ENCODE assay signal across 7 mouse cellular contexts in the genomic region with DNA sequence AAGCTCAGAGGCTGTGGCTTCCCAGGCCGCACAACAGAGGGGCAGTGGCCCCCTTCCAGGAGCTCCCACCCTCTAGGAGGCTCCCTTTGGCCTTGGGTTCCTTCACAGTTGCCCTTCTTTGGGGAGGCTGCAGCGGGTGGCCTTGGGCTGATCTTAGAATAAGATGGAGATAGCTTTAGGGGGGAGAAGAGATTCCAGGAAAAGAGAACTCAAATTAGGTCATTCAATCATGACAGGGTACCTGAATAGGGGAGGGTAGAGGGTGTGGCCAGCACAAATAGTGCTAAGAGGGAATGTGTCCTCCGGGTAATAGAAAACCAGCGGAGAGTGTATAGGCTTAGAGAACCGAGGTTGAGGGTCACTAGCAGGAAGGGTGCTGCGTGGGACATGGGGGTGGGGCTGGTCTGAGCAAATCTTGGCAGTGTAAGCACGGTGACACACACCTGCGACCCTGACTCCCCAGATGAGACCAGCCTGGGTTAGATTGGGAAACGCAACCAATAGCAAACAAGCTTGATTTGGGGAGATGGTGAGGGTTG. TPM values are rescaled to one million over a fixed set of nuclear protein-coding genes. Genes with fewer than 3 reads are reported as not detected.
DNase-seq lines count a peak whose midpoint lies in the region; ATAC-seq and TF ChIP-seq lines count a peak whose summit lies in the region.

No protein-coding gene starts in this region.

- TF ChIP-seq POLR2A in lung, adult 2 months (IDR thresholded peaks at IDR 0.05; ENCODE audit: borderline replicate concordance, extremely low read depth, low read depth, low read length), result no peak
- TF ChIP-seq POLR2A in embryonic fibroblast, embryonic 13.5 days (IDR thresholded peaks at IDR 0.05; ENCODE audit: low read depth, low read length), result no peak

- peak overlapping the region; percentile 96 for H3K27ac ChIP-seq in lung, embryonic 15.5 days
- no peak overlapping the region for H3K27ac ChIP-seq in embryonic fibroblast, embryonic 13.5 days (ENCODE audit: insufficient read depth, low read length)
- H3K27ac ChIP-seq in intestine, postnatal 0 days (ENCODE audit: low read depth, low read length), result no peak overlapping the region
- H3K27ac ChIP-seq in neural tube, embryonic 12.5 days, result 0 out of 2 replicates have a peak overlapping the region, but pooled peaks have one; percentile 8

- no peak for DNase-seq in lung, adult 2 months
- DNase-seq in left cerebral cortex, adult 11 months (ENCODE audit: low spot score), result no peak
- no peak for DNase-seq in thymus, postnatal 14 days

- peaks cover 84% of the 10 kb centered on the region for H3K4me1 ChIP-seq in lung, embryonic 15.5 days
- H3K4me1 ChIP-seq in lung, adult 2 months (ENCODE audit: control insufficient read depth, insufficient read depth, low read length), result 0 out of 2 replicates have a peak, but pooled peaks cover 5% of the 10 kb centered on the region
- peaks cover 3% of the 10 kb centered on the region; the same call in 1 of the 2 replicates for H3K4me1 ChIP-seq in embryonic fibroblast, embryonic 13.5 days (ENCODE audit: control insufficient read depth, insufficient read depth, low read length)
- peaks cover 9% of the 10 kb centered on the region for H3K4me1 ChIP-seq in intestine, postnatal 0 days (replicated peaks; ENCODE audit: control insufficient read depth, insufficient read depth, low read length)
- peaks cover 61% of the 10 kb centered on the region for H3K4me1 ChIP-seq in neural tube, embryonic 12.5 days

- H3K4me2 ChIP-seq in lung, embryonic 15.5 days, result peak overlapping the region; percentile 92
- H3K4me2 ChIP-seq in intestine, postnatal 0 days (replicated peaks; ENCODE audit: low read depth), result peak overlapping the region; percentile 93
- peak overlapping the region; percentile 71 for H3K4me2 ChIP-seq in neural tube, embryonic 12.5 days (replicated peaks)

- peak overlapping the region; percentile 32; the same call in 1 of the 2 replicates for H3K9ac ChIP-seq in lung, embryonic 15.5 days
- no peak overlapping the region for H3K9ac ChIP-seq in intestine, postnatal 0 days (ENCODE audit: low read depth, low read length)
- H3K9ac ChIP-seq in neural tube, embryonic 12.5 days, result 0 out of 2 replicates have a peak overlapping the region, but pooled peaks have one; percentile 35

- no peaks in the 10 kb centered on the region for H3K9me3 ChIP-seq in lung, embryonic 15.5 days
- no peaks in the 10 kb centered on the region for H3K9me3 ChIP-seq in intestine, postnatal 0 days (ENCODE audit: control insufficient read depth)
- H3K9me3 ChIP-seq in neural tube, embryonic 12.5 days, result no peaks in the 10 kb centered on the region

- no peak for TF ChIP-seq CTCF in lung, adult 2 months (IDR thresholded peaks at IDR 0.05; ENCODE audit: insufficient read depth, low read length)
- TF ChIP-seq CTCF in embryonic fibroblast, embryonic 13.5 days (IDR thresholded peaks at IDR 0.05; ENCODE audit: borderline replicate concordance, insufficient read depth, low read length), result no peak
- TF ChIP-seq CTCF in intestine, postnatal 0 days (IDR thresholded peaks at IDR 0.05; ENCODE audit: low read depth), result no peak

- peak overlapping the region; percentile 50 for H3K4me3 ChIP-seq in lung, embryonic 15.5 days
- no peak overlapping the region for H3K4me3 ChIP-seq in lung, adult 2 months (replicated peaks; ENCODE audit: extremely low read depth, low read depth, low read length)
- peak overlapping the region; percentile 21 for H3K4me3 ChIP-seq in embryonic fibroblast, embryonic 13.5 days (ENCODE audit: insufficient read depth, low read length)
- H3K4me3 ChIP-seq in intestine, postnatal 0 days (ENCODE audit: low read depth, low read length), result peak overlapping the region; percentile 50
- H3K4me3 ChIP-seq in neural tube, embryonic 12.5 days, result no peak overlapping the region

- ATAC-seq in lung, embryonic 15.5 days (ENCODE audit: borderline replicate concordance, extremely low read depth, low FRiP score, low TSS enrichment), result no peak
- ATAC-seq in intestine, postnatal 0 days, result 0 out of 2 replicates have a peak, but pooled peaks have one; percentile 0
- ATAC-seq in neural tube, embryonic 12.5 days (ENCODE audit: low FRiP score, low read depth), result no peak

- 12% methylated on average over 9 of the region's 9 CpGs for WGBS in lung, embryonic 15.5 days
- WGBS in lung, adult 2 months, result 25% methylated on average over 9 of the region's 9 CpGs
- 14% methylated on average over 9 of the region's 9 CpGs for WGBS in intestine, postnatal 0 days
- WGBS in neural tube, embryonic 12.5 days, result under 1% methylated on average over 9 of the region's 9 CpGs

- H3K27me3 ChIP-seq in lung, embryonic 15.5 days, result no peaks in the 10 kb centered on the region
- peaks cover 10% of the 10 kb centered on the region; the same call in 1 of the 2 replicates for H3K27me3 ChIP-seq in intestine, postnatal 0 days (replicated peaks; ENCODE audit: control insufficient read depth, insufficient read depth, low read length)
- H3K27me3 ChIP-seq in neural tube, embryonic 12.5 days (replicated peaks), result peaks cover 57% of the 10 kb centered on the region

- H3K36me3 ChIP-seq in lung, embryonic 15.5 days, result no peaks in the 10 kb centered on the region
- H3K36me3 ChIP-seq in intestine, postnatal 0 days (ENCODE audit: control insufficient read depth, insufficient read depth), result no peaks in the 10 kb centered on the region
- H3K36me3 ChIP-seq in neural tube, embryonic 12.5 days, result no peaks in the 10 kb centered on the region

RNA-seq across cellular contexts. Expression of gene Tle2, which starts 2.2 kb away (rescaled TPM):
- 39.3 and 49.7 TPM in 2 replicates for polyA plus RNA-seq in lung, embryonic 15.5 days (2015; fragmentation: Nextera tagmentation; extraction: Ambion mirVana)
- polyA plus RNA-seq in lung, adult 2 months (2012; rRNA removed), result 164 and 218 TPM in 2 replicates
- 22.4 and 25.7 TPM in 2 replicates for polyA plus RNA-seq in embryonic fibroblast, embryonic 13.5 days (2011; ENCODE audit: insufficient read length, low read depth, missing spikeins)
- 3.0 and 5.2 TPM in 2 replicates for polyA plus RNA-seq in intestine, postnatal 0 days (2015; fragmentation: Nextera tagmentation; extraction: Ambion mirVana)
- 18.1 and 19.6 TPM in 2 replicates for polyA plus RNA-seq in neural tube, embryonic 12.5 days (2016; fragmentation: Nextera tagmentation; extraction: Ambion mirVana)

RNA-seq across cellular contexts. Expression of gene Aes, which starts 12.9 kb away (rescaled TPM):
- polyA plus RNA-seq in lung, embryonic 15.5 days (2015; fragmentation: Nextera tagmentation; extraction: Ambion mirVana), result 662 and 670 TPM in 2 replicates
- polyA plus RNA-seq in lung, adult 2 months (2012; rRNA removed), result 1,275 and 1,423 TPM in 2 replicates
- polyA plus RNA-seq in embryonic fibroblast, embryonic 13.5 days (2011; ENCODE audit: insufficient read length, low read depth, missing spikeins), result 354 and 424 TPM in 2 replicates
- polyA plus RNA-seq in intestine, postnatal 0 days (2015; fragmentation: Nextera tagmentation; extraction: Ambion mirVana), result 528 and 536 TPM in 2 replicates
- 547 and 569 TPM in 2 replicates for polyA plus RNA-seq in neural tube, embryonic 12.5 days (2016; fragmentation: Nextera tagmentation; extraction: Ambion mirVana)

RNA-seq across cellular contexts. Expression of gene Gna11, which starts 27.2 kb away (rescaled TPM):
- 72.7 and 74.2 TPM in 2 replicates for polyA plus RNA-seq in lung, embryonic 15.5 days (2015; fragmentation: Nextera tagmentation; extraction: Ambion mirVana)
- 114 and 117 TPM in 2 replicates for polyA plus RNA-seq in lung, adult 2 months (2012; rRNA removed)
- polyA plus RNA-seq in embryonic fibroblast, embryonic 13.5 days (2011; ENCODE audit: insufficient read length, low read depth, missing spikeins), result 64.4 and 66.3 TPM in 2 replicates
- 188 and 195 TPM in 2 replicates for polyA plus RNA-seq in intestine, postnatal 0 days (2015; fragmentation: Nextera tagmentation; extraction: Ambion mirVana)
- 77.6 and 78.3 TPM in 2 replicates for polyA plus RNA-seq in neural tube, embryonic 12.5 days (2016; fragmentation: Nextera tagmentation; extraction: Ambion mirVana)

RNA-seq across cellular contexts. Expression of gene Tle6, which starts 28.7 kb away (rescaled TPM):
- 28.1 and 29.3 TPM in 2 replicates for polyA plus RNA-seq in lung, embryonic 15.5 days (2015; fragmentation: Nextera tagmentation; extraction: Ambion mirVana)
- polyA plus RNA-seq in lung, adult 2 months (2012; rRNA removed), result 33.3 and 41.6 TPM in 2 replicates
- polyA plus RNA-seq in embryonic fibroblast, embryonic 13.5 days (2011; ENCODE audit: insufficient read length, low read depth, missing spikeins), result 16.5 and 26.4 TPM in 2 replicates
- 3.9 and 4.2 TPM in 2 replicates for polyA plus RNA-seq in intestine, postnatal 0 days (2015; fragmentation: Nextera tagmentation; extraction: Ambion mirVana)
- polyA plus RNA-seq in neural tube, embryonic 12.5 days (2016; fragmentation: Nextera tagmentation; extraction: Ambion mirVana), result 6.4 and 7.3 TPM in 2 replicates

RNA-seq across cellular contexts. Expression of gene BC025920, which starts 33.9 kb away (rescaled TPM):
- 0.66 and 0.78 TPM in 2 replicates for polyA plus RNA-seq in lung, embryonic 15.5 days (2015; fragmentation: Nextera tagmentation; extraction: Ambion mirVana)
- 0.57 and 1.1 TPM in 2 replicates for polyA plus RNA-seq in lung, adult 2 months (2012; rRNA removed)
- polyA plus RNA-seq in embryonic fibroblast, embryonic 13.5 days (2011; ENCODE audit: insufficient read length, low read depth, missing spikeins), result 0.75 and 0.86 TPM in 2 replicates
- 0.18 and 0.20 TPM in 2 replicates for polyA plus RNA-seq in intestine, postnatal 0 days (2015; fragmentation: Nextera tagmentation; extraction: Ambion mirVana)
- polyA plus RNA-seq in neural tube, embryonic 12.5 days (2016; fragmentation: Nextera tagmentation; extraction: Ambion mirVana), result 1.4 and 2.3 TPM in 2 replicates

Comparison
In these comparisons a context has a peak if more than half of its experiments do, and no peak if none do; other contexts are left out.
1. H3K4me3 ChIP-seq: peak in lung, embryonic 15.5 days (single experiment), embryonic fibroblast, embryonic 13.5 days (single experiment) and intestine, postnatal 0 days (single experiment); none in lung, adult 2 months (single experiment) and neural tube, embryonic 12.5 days (single experiment).
2. H3K27ac ChIP-seq: peak in lung, embryonic 15.5 days (single experiment) and neural tube, embryonic 12.5 days (single experiment); none in embryonic fibroblast, embryonic 13.5 days (single experiment) and intestine, postnatal 0 days (single experiment).
3. Peak in every context shown above with its lines, with median percentiles within 50 percentile points of each other: H3K4me2 ChIP-seq.